Mouse (Mus musculus): ENCODE measurements around the gene Olfr123. TPM values are rescaled to one million over a fixed set of nuclear protein-coding genes. Genes with fewer than 3 reads are reported as not detected.

Olfr123 gene
- polyA plus RNA-seq (2015; fragmentation: Nextera tagmentation; extraction: Ambion mirVana), result not detected in 2 replicates

DNA sequence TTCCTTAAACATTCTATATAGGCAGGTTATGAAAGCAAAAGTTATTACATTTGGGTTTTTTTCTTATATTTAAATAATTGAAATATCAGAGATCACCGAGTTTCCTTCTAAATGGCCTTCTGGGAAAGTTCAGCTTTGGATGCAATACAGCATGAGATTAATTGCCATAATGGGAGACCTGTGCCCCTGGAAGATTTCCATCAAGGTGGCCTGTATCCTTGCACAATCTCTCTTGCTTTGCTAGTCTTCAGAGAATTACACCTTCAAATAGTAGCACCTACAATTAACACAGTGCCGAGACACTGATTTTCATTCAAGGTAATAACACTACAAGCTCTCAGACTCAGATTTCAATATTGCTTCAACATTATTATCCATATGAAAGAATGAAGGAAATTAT is at the start of gene Olfr123:
TSS of gene Olfr123 (plus strand) at position 301 of the 400 bp plus-strand sequence.
- no peak for ATAC-seq (ENCODE audit: low FRiP score, low TSS enrichment)
- no peak within 1 kb of the TSS for H3K4me2 ChIP-seq (replicated peaks; ENCODE audit: low read depth)

DNA sequence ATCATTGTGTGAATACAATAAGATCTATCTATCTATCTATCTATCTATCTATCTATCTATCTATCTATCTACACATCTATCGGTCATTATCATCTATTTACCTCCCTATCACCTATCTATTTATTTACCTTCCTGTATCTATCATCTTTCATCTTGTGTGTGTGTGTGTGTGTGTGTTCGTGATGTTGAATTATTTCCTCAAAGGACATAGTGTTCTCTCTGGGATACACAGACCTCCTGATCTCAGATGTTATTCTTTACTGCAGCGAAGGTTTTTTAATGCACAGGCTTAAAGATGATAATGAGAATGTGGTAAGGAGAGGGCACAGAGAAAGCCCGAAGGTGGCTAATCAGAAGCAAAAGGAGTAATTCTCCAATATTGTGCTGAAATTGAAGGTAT is 25.0 kb upstream of the Olfr123 start, which contains the start of gene Olfr122:
TSS of gene Olfr122 (plus strand) at position 301 of the 400 bp plus-strand sequence.
- Histone ChIP-seq H3K9me3 (ENCODE audit: control insufficient read depth, low read length) (no peaks in the 10 kb centered on the region), H3K27me3 (ENCODE audit: control insufficient read depth, insufficient read depth, low read length) (no peaks in the 10 kb centered on the region), H3K36me3 (ENCODE audit: control insufficient read depth, insufficient read depth, low read length) (no peaks in the 10 kb centered on the region), H3K4me3 (ENCODE audit: low read depth, low read length) (no peak within 1 kb of the TSS), H3K4me2 (replicated peaks; ENCODE audit: low read depth) (no peak within 1 kb of the TSS), H3K9ac (ENCODE audit: low read length) (no peak within 1 kb of the TSS), H3K27ac (replicated peaks) (no peak within 1 kb of the TSS), H3K4me1 (replicated peaks; ENCODE audit: control insufficient read depth, insufficient read depth) (no peaks in the 10 kb centered on the region)
- ATAC-seq (ENCODE audit: low FRiP score, low TSS enrichment) (no peak), DNase-seq (ENCODE audit: low spot score) (no peak)
- 70% methylated on average over 4 of the region's 4 CpGs for WGBS
- TF ChIP-seq EP300 (optimal IDR thresholded peaks at IDR 0.05) (no peak), CTCF (IDR thresholded peaks at IDR 0.05; ENCODE audit: low read depth) (no peak)

More for the DNA sequence above, at the start of gene Olfr123:
- H3K27me3 ChIP-seq (ENCODE audit: control insufficient read depth, insufficient read depth, low read length), result no peaks in the 10 kb centered on the region
- no peaks in the 10 kb centered on the region for H3K36me3 ChIP-seq (ENCODE audit: control insufficient read depth, insufficient read depth, low read length)
- H3K4me3 ChIP-seq (ENCODE audit: low read depth, low read length), result no peak within 1 kb of the TSS
- H3K9me3 ChIP-seq (ENCODE audit: control insufficient read depth, low read length), result no peaks in the 10 kb centered on the region
- no peaks in the 10 kb centered on the region for H3K4me1 ChIP-seq (replicated peaks; ENCODE audit: control insufficient read depth, insufficient read depth)
- WGBS, result 83% methylated on average over 2 of the region's 2 CpGs
- no peak for DNase-seq (ENCODE audit: low spot score)
- no peak within 1 kb of the TSS for H3K27ac ChIP-seq (replicated peaks)
- H3K9ac ChIP-seq (ENCODE audit: low read length), result no peak within 1 kb of the TSS
- TF ChIP-seq EP300 (optimal IDR thresholded peaks at IDR 0.05) (no peak), CTCF (IDR thresholded peaks at IDR 0.05; ENCODE audit: low read depth) (no peak)

DNA sequence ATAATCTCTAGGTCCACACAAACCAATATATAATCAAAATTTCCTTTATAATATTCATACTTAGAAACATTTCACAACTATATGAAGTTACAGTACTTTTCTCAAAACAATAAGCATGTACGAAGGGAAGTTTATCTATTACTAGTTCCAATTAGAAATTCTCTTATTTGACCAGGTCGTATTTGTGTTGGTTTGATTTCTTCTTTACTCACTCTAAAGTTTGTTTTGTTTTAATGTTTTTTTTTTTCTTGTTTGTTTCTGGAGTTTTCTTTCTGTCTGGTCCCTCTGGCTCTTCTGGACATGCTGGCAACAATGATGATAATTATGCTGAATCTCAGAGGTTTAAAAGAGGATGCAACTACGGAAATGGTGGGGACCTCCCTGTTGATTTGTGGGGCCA is 6.3 kb downstream of the Olfr123 start, which contains the start of gene Olfr124:
TSS of gene Olfr124 (plus strand) at position 301 of the 400 bp plus-strand sequence.
- no peak within 1 kb of the TSS for H3K27ac ChIP-seq (replicated peaks)
- no peak within 1 kb of the TSS for H3K4me2 ChIP-seq (replicated peaks; ENCODE audit: low read depth)
- TF ChIP-seq EP300 (optimal IDR thresholded peaks at IDR 0.05) (no peak), CTCF (IDR thresholded peaks at IDR 0.05; ENCODE audit: low read depth) (no peak)
- DNase-seq (ENCODE audit: low spot score) (no peak), ATAC-seq (ENCODE audit: low FRiP score, low TSS enrichment) (no peak)
- no peak within 1 kb of the TSS for H3K9ac ChIP-seq (ENCODE audit: low read length)
- H3K36me3 ChIP-seq (ENCODE audit: control insufficient read depth, insufficient read depth, low read length), result no peaks in the 10 kb centered on the region
- no peaks in the 10 kb centered on the region for H3K9me3 ChIP-seq (ENCODE audit: control insufficient read depth, low read length)
- WGBS, result 79% methylated on average over 3 of the region's 3 CpGs
- no peak within 1 kb of the TSS for H3K4me3 ChIP-seq (ENCODE audit: low read depth, low read length)
- no peaks in the 10 kb centered on the region for H3K27me3 ChIP-seq (ENCODE audit: control insufficient read depth, insufficient read depth, low read length)
- no peaks in the 10 kb centered on the region for H3K4me1 ChIP-seq (replicated peaks; ENCODE audit: control insufficient read depth, insufficient read depth)

DNA sequence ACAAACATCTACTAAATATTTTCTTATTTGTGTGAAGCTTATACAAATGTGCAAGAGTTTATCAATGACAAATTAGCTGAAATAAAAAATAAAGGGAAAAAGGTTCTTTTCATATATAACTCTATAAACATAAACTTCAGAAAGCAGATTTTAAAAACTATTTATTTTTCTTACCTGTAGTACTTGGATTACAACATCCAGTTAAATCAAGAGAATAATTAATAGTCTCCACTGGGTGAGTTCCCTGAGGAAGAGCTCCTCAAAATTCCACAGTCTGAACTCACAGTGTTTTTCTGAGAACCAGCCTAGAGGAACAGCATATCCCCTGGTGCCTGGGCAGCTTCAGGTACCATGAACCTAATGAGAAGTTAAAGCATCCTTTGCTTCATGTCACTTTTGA is 39.3 kb downstream of the Olfr123 start, which contains the start of gene Olfr125:
TSS of gene Olfr125 (plus strand) at position 301 of the 400 bp plus-strand sequence.
- Histone ChIP-seq H3K36me3 (ENCODE audit: control insufficient read depth, insufficient read depth, low read length) (no peaks in the 10 kb centered on the region), H3K9me3 (ENCODE audit: control insufficient read depth, low read length) (no peaks in the 10 kb centered on the region), H3K4me1 (replicated peaks; ENCODE audit: control insufficient read depth, insufficient read depth) (no peaks in the 10 kb centered on the region), H3K9ac (ENCODE audit: low read length) (no peak within 1 kb of the TSS), H3K4me2 (replicated peaks; ENCODE audit: low read depth) (no peak within 1 kb of the TSS), H3K4me3 (ENCODE audit: low read depth, low read length) (no peak within 1 kb of the TSS), H3K27me3 (ENCODE audit: control insufficient read depth, insufficient read depth, low read length) (no peaks in the 10 kb centered on the region), H3K27ac (replicated peaks) (no peak within 1 kb of the TSS)
- TF ChIP-seq EP300 (optimal IDR thresholded peaks at IDR 0.05), result no peak
- TF ChIP-seq CTCF (IDR thresholded peaks at IDR 0.05; ENCODE audit: low read depth), result no peak
- no peak for DNase-seq (ENCODE audit: low spot score)
- ATAC-seq (ENCODE audit: low FRiP score, low TSS enrichment), result no peak

DNA sequence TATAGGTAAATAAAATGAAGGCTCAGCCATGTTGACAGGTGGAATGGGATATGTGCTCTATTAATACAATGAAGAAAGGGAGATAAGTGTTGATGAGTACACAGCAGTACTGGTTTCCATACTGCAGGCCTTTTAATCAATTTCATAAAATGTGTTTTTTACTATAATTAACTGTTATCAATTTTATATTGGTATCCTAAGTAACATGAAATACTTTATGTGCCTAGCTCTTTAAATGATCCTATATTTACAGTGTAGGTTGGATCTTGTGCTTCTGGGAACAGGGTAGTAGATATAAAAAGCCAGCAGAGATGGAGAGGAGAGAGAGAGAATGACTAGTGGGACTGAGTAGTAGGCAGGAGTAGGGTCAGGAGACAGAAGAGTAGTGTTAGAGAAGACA is 53.9 kb downstream of the Olfr123 start, which contains the start of gene Olfr126:
TSS of gene Olfr126 (plus strand) at position 301 of the 400 bp plus-strand sequence.
- Histone ChIP-seq H3K9ac (ENCODE audit: low read length) (no peak within 1 kb of the TSS), H3K9me3 (ENCODE audit: control insufficient read depth, low read length) (no peaks in the 10 kb centered on the region), H3K4me1 (replicated peaks; ENCODE audit: control insufficient read depth, insufficient read depth) (no peaks in the 10 kb centered on the region), H3K27me3 (ENCODE audit: control insufficient read depth, insufficient read depth, low read length) (no peaks in the 10 kb centered on the region), H3K4me3 (ENCODE audit: low read depth, low read length) (no peak within 1 kb of the TSS), H3K4me2 (replicated peaks; ENCODE audit: low read depth) (no peak within 1 kb of the TSS), H3K36me3 (ENCODE audit: control insufficient read depth, insufficient read depth, low read length) (no peaks in the 10 kb centered on the region), H3K27ac (replicated peaks) (no peak within 1 kb of the TSS)
- ATAC-seq (ENCODE audit: low FRiP score, low TSS enrichment) (no peak), DNase-seq (ENCODE audit: low spot score) (no peak)
- TF ChIP-seq EP300 (optimal IDR thresholded peaks at IDR 0.05) (no peak), CTCF (IDR thresholded peaks at IDR 0.05; ENCODE audit: low read depth) (no peak)

Other genes with a start within 250 kb of the Olfr123 start
- gene Olfr112, start 224.1 kb upstream of the Olfr123 start, polyA plus RNA-seq (2015; fragmentation: Nextera tagmentation; extraction: Ambion mirVana), result not detected in 2 replicates
- gene Olfr113, start 215.9 kb upstream of the Olfr123 start, polyA plus RNA-seq (2015; fragmentation: Nextera tagmentation; extraction: Ambion mirVana), result not detected in 2 replicates
- gene Olfr114, start 200.8 kb upstream of the Olfr123 start, polyA plus RNA-seq (2015; fragmentation: Nextera tagmentation; extraction: Ambion mirVana), result not detected in 2 replicates
- not detected in 2 replicates for gene Olfr115, start 166.4 kb upstream of the Olfr123 start, polyA plus RNA-seq (2015; fragmentation: Nextera tagmentation; extraction: Ambion mirVana)
- gene Olfr116, start 166.3 kb upstream of the Olfr123 start, polyA plus RNA-seq (2015; fragmentation: Nextera tagmentation; extraction: Ambion mirVana), result not detected in 2 replicates
- gene Olfr117, start 129.7 kb upstream of the Olfr123 start, polyA plus RNA-seq (2015; fragmentation: Nextera tagmentation; extraction: Ambion mirVana), result not detected in 2 replicates
- not detected in 2 replicates for gene Olfr118, start 126.5 kb upstream of the Olfr123 start, polyA plus RNA-seq (2015; fragmentation: Nextera tagmentation; extraction: Ambion mirVana)
- not detected in 2 replicates for gene Olfr119, start 97.0 kb upstream of the Olfr123 start, polyA plus RNA-seq (2015; fragmentation: Nextera tagmentation; extraction: Ambion mirVana)
- gene Olfr120, start 71.7 kb upstream of the Olfr123 start, polyA plus RNA-seq (2015; fragmentation: Nextera tagmentation; extraction: Ambion mirVana), result not detected in 2 replicates
- gene Olfr121, start 44.7 kb upstream of the Olfr123 start, polyA plus RNA-seq (2015; fragmentation: Nextera tagmentation; extraction: Ambion mirVana), result not detected in 2 replicates
- not detected in 2 replicates for gene Olfr122, start 24.9 kb upstream of the Olfr123 start, polyA plus RNA-seq (2015; fragmentation: Nextera tagmentation; extraction: Ambion mirVana)
- gene Olfr124, start 6.4 kb downstream of the Olfr123 start, polyA plus RNA-seq (2015; fragmentation: Nextera tagmentation; extraction: Ambion mirVana), result not detected in 2 replicates
- not detected in 2 replicates for gene Olfr125, start 39.4 kb downstream of the Olfr123 start, polyA plus RNA-seq (2015; fragmentation: Nextera tagmentation; extraction: Ambion mirVana)
- not detected in 2 replicates for gene Olfr126, start 54.0 kb downstream of the Olfr123 start, polyA plus RNA-seq (2015; fragmentation: Nextera tagmentation; extraction: Ambion mirVana)
- gene Olfr127, start 106.9 kb downstream of the Olfr123 start, polyA plus RNA-seq (2015; fragmentation: Nextera tagmentation; extraction: Ambion mirVana), result not detected in 2 replicates
- gene Olfr128, start 127.0 kb downstream of the Olfr123 start, polyA plus RNA-seq (2015; fragmentation: Nextera tagmentation; extraction: Ambion mirVana), result not detected in 2 replicates
- gene Olfr761, start 159.6 kb downstream of the Olfr123 start, polyA plus RNA-seq (2015; fragmentation: Nextera tagmentation; extraction: Ambion mirVana), result not detected in 2 replicates